Mouse (Mus musculus) heart, adult 8-10 months (tissue): ENCODE results near the gene Abcb9. TPM values are rescaled to one million over a fixed set of nuclear protein-coding genes. Genes with fewer than 3 reads are reported as not detected.

ENCODE experiments used
- DNase-seq: peaks from one replicate; pipeline ENCODE4 v3.0.0; 2022; ENCODE audit warnings: low spot score
- total RNA-seq, 4 experiments: library from RNA; stranded (reverse); gene quantifications; 2 replicates each; pipeline ENCODE4 v1.2.4; 2022

The Abcb9 gene
- total RNA-seq, 4 experiments from 2014 or later = 9.5 to 11.9 (median 11.1) TPM

DNA sequence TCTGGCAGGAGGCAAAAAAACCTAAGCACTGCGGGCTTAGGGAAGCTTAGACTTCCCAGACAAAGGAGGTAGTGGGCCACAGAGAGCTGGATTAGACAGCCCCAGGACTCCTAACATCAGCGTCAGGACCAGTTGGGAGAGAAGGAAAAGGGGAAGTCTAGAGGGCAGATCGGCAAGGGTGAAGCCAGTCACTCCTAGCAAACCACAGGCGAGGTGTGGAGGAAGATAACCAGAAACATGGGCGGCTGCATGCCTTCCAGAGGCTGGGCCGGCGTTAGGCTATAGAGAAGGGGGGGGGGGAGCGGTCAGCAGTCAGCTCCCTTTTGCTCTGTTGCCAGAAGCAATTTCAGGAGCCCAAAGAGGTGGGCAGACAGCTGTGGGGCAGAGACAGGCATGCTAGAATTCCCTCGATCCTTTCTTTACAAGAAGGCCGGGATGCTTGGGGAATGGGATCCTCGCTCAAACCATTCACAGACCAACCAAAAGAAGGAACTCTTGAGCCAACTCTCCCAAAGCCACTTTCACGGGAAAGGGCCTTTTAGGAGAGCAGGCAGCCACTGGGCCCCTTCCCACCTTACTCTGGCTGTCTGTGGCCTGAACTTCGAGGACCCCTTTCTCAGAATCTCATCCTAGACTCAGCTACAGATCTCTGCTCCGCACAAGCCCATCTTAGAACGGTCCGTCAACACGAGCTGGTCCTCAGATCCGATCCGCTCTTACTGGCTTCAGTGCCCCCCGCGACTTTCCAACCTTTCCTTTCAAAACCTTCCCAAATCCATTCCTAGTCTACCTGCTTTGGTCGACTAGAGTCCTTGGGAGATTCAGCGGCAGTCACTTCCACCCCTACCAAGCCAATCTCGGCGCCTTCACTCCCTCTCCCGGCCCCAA is 64.3 kb downstream of the Abcb9 start:
- no peak for DNase-seq

DNA sequence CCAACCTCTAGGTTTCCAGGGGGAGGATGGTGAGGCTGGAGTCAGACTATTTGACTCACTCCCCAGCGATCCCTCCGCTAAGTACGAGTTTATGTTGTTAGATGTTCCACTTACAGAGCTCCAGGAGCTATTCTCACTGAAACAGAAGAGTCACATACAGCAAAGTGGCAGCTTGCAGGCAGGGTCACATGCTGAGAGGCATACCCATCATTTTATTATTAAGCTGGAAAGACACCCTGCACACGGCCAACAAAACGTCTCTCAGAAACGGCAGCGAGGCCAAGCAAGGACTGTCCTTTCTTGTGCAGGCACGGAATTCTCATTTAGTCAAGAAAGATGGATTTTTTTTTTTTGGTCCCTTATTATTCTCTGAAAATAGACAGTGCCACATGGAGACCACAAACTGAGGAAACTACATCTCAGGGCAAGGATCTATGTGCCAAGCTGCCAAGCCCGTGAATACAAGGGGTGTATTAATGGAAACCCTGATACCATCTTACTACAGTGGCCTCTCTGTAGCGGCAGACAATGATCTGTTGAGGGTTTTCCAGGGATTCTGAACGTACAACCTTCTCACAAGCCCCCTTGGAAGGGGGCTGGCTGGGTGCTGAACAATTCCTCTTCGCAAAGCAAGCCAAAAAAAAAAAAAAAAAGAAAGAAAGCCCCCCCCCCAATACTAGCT is 65.1 kb downstream of the Abcb9 start:
- no peak for DNase-seq

DNA sequence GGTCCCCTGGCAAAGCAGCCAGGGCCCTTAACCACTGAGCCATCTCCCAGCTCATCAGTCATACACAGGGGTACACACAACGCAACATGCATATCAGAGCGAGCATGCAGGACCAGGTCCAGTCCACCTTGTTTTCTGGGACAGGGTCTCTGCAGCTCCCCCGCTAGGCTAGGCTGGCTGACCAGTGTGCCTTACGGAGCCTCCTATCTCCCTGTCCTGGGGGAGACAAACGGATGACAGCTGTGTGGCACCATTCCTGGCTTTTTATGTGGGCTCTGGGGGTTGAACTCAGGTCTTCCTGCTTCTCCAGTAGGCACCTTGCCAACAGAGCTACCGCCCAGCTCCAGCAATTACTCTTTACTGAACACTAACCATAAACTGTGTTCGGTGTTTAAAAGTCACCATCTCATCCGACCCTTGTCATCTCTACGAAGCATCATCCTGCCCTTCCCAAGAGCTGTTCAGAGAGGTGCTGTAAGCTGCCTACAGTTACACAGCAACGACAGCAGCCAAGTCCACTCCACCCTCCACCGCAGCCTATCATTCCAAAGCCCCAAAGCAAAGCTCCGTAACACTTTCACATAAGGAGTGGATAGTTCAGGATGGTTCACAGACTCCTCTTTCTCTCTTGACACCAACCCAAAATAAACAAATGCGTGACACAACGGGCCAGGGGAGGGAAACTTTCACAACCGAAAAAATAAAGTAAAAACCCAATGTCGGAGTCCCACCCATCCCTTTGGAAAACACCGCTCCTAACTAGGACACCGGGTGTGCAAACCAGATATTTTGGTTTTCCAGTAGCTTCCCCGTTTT is 66.2 kb downstream of the Abcb9 start:
- DNase-seq = no peak

DNA sequence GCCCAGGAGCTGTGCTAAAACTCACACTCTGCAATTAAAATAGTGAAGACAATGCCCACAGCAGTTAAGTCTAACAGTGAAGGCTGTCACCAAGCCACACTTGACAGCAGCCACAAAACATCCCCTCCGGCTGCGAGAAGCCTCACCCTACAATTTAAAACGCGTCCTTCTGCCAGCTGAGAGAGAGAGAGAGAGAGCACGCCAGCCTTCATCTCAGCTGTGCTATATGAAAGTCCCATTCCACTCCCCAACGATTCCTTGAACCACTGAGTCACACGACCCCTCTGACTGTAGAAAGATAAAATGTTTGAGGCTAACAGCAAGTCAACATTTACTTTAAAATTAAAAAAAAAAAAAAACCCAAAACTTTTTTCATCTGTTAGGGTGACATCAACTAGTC is 66.9 kb downstream of the Abcb9 start:
- no peak for DNase-seq

DNA sequence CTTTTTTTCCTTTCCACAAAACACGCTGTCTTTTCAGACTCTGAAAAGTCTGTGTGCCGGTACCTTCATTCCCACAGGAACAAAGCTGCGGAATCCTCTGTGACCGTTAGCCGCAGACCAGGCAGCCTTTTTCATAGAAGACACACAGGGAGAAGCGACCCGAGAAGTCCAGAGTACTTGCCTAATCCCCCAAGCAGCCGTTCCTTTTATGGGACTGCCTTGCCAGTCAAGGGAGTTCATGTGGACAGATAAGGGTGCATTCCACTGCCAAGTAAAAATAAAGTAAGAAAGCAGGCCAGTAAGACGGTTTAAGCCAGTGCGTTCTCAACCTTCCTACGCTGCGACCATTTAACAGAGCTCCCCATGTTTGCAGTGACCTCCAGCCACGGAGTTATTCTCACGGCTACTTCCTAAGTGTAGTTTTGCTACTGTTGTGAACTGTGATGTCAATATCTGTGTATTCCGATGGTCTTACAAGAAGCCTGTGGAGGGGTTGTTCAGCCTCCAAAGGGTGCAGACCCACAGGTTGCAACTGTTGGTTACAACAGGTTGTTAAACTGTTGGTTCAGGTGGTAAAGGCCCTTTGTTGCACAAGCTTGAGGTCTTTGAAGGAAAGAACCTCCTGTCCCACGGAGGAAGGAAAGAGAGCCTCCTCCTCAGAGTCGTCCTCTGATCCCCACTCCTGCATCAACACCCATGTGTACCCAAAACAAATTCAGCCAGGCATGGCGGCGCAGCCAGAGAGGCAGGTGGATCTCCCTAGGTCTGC is 67.7 kb downstream of the Abcb9 start:
- DNase-seq = no peak

DNA sequence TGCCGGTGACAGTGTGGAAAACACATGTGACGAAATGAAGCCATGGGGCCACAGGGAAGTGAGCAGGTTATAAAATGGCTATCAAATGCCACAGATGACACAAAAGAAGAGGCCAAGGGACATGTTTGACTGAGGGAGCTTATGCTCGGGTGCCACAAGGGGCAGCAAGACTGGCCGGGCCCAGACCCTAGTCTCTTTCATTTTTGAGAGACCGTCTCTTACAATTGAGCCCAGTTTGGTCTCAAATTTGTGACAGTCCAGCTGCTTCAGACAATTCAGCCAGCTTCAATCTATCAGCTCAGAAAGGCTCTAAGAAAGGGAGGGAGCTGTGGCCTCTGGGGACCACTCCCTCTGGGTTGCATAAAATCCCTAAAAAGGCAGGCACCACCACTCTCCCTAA is 69.0 kb downstream of the Abcb9 start:
- no peak for DNase-seq

DNA sequence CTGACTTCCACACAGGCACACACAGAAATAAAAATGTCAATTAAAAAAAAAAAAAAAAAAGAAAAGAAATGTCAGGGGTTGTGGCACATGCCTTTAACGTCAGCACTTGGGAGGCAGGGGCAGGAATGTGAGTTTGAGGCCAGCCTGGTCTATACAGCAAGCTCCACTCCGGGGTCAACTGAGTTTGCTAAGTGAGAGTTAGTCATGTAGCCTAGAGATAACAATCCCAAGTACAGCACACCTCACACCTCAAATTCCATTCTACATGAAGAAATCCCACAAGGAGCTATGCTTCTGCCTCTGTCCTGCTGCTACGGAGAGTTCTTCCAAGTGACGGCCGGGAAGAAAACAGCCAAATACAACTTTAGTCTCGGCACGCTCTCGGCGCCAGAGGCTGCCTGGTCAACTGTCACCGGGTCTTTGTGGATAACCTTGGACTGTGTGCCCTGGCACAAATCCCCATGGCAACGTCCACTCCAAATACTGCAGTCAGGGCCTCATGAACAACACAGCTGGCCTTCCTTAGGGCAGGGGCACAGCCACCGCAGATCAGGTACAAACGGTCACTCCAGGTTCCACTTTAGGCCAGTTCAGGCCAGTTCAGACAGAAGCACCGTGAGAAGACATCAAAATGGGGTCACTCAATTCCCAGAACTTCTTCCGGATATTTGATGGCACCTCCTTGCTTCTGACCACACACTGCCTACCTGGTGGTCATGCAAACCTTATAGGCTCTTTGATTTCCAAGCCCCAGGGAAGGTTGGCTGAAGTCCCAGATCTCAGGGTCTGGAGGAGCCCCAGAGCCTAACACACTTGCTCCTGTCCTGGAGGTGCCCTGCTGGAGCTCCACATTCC is 69.8 kb downstream of the Abcb9 start:
- no peak for DNase-seq

DNA sequence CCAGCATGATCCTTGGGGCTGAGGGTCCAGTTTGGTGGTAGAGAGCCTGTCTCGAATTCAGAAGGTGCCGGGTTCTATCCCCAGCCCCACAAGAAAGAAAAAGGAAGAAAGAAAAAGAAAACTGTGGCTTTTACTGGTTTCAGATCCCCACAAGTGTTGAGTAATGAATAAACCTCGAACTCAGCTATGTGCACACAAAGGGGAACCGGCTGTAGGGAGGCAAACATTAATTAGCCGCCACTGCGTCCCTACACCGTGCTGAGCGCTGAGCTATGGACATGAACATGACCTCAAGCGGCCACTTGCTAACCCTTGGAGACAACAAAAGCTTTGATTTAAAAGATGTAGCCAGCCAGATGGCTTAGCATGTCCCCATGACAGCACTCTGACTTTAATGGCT is 70.5 kb downstream of the Abcb9 start:
- no peak for DNase-seq

DNA sequence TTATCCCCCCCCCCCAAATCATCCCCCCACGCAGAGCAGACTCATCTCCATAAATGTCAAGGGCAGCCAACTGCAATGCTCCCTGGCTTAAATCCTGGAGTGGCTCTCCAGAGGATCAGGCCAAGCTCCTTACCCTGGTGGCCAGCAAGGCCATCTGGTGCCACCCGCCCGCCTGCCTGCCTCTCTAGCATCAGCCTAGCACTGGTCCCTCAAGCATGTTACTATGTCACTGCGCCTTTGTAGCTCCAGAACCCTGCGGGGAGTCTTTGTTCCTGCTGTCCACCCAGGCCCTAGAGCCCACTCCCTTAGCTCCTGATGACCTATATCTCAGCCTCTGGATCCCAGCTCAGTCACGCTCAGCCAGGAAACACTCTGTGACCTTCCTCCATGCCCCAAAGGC is 70.9 kb downstream of the Abcb9 start:
- DNase-seq = no peak

DNA sequence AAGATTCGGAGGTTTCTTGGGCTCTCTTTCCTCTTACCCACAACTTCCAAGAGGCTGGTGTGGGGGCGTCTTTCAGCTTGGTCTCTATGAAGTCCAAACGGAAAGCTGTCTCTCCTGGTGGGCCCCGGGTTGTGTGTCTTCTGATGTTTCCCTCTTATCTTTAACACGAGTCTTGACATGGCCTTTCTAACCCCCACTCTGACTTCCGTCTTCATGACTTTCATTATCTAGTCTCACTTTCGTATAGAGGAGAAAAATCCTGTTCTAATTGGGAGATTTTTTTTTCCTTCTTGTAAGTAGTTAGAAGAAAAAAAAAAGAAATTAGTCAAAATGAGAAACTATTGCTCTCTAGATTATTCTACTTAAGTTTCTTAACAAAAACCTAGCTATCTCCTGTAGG is 73.2 kb downstream of the Abcb9 start:
- DNase-seq = no peak

DNA sequence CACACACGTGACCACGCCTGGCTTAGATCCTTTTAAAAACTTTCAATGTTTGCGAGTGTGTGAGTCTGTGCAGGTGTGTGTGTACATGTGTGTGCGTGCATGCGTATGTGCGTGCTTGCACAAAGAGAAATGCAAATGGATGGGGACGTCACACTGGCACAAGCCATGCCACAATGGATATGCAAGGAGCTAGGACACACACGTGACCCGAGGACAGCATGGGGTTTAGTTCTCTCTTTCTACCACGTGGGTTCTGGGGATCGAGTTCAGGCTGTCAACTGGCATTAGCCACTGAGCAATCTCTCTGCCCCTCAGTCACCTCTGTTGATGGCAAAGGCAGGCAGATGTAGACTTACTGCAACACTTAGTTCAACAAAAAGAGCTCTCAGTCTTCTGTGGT is 73.9 kb downstream of the Abcb9 start:
- DNase-seq = no peak

DNA sequence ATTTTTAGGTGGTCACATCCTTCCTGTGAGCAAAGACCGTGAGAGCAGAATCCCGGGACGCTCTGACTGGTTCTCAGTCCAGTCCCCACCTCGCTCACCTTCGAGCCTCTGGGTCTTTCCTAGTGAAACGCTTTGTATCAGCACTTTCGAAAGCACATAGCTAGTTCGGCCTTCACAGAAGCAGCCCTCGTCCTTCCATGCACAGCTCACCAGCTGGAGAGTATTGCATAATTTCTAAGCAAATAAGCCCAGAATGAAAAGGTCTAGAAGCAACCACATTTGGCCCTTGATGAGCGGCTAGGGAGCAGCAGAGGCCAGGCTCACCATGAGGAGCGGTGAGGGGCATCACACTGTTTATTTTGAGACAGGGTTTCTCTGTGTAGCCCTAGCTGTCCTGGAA is 74.5 kb downstream of the Abcb9 start:
- no peak for DNase-seq

DNA sequence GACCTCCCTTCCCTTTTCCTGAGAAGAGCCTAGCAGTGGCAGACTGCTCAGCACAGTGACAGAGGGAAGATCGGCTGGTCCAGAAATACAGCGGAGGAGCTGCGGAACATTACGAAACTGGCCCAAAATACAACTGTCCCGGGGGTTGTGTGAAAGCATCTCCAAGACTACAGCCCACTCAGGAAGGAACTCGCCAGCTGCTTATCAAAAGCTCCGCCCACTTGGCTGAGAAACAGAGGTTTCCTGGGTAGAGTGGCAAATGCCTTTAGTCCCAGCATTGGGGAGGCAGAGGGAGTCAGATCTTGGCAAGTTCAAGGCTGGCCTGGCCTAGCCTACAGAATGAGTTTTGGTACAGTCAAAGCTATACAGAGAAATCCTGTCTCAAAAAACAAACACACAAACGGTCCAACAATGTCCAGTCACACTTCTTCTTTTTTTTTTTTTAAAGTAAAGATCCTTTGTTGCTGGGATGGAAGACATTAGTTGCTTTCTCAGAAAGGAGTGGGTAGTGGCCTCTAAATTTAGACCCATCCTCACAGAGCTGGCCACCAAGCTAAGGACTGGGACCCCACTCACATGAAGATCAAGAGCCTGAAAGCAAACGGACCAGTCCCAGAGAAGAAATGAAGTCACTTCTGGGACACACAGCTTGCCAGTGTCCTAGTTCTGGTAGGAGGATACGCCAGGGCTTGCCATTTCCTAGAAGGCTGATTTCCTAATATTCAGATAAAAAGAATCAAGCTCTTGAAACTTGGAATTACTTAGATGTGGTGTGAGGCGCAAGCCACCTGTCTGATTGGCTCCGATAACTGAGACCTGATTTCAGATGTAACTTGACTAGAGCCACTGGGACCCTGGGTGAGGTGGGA is 76.0 kb downstream of the Abcb9 start:
- peak; percentile 86 for DNase-seq

DNA sequence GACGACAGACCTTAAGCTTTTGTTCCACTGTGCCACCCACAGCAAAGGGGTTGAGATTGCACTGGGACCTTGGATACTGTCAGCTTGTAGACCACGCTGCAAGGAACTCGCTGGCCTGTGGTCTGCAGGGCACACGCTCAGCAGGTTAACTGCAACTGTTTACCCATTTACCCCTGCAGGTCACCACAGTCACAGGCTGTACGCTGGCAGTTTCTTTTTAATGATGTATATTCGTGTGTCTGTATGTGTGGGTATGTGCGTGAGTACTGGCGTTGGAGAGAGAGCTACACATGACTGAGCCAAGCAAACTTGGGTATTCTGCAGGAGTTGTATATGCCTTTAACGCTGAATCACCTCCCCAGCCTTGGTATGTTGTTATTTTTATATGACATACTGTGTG is 76.9 kb downstream of the Abcb9 start:
- no peak for DNase-seq

DNA sequence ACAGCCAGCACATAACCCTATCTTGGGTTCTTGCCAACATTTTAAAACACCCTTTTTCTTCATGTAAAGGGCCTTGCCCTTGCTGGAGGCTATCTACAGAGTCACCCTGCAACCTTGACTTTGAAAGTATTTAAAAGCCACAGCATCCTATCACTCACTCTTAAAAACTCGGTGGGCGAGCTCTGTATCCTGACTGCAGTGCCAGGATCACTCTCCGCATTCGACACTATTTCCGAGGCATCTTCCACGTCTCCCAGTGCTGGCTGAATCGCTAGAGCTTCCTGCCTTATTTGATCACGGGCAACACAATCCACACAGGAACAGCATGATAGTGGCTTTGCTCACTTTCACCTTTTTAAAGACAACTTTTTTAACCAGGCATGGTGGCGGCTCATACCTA is 77.7 kb downstream of the Abcb9 start:
- no peak for DNase-seq

DNA sequence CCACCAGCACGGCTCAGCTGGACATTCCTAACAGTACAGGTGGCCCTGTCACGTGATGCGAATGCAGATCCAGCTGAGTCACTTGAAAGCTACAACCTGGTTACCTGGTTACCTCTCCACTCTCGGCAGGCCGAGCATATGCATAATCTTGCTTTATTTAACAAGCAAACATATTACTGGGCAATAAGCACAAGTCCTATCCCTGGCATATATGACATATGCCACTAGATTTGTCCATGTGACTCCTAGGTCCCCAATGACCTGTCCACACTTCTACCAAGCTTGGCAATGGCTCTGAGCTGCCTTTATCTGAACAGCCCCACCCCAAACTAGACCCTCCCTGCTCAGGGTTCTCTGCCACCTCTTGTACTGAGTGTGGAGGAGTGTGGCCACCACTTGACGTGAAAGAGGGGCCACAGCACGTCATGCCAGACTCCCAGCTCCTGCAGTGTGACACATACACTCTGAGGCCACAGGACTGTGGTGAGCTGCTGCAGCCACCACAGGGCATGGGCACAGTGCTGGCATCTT is 79.2 kb downstream of the Abcb9 start:
- no peak for DNase-seq

DNA sequence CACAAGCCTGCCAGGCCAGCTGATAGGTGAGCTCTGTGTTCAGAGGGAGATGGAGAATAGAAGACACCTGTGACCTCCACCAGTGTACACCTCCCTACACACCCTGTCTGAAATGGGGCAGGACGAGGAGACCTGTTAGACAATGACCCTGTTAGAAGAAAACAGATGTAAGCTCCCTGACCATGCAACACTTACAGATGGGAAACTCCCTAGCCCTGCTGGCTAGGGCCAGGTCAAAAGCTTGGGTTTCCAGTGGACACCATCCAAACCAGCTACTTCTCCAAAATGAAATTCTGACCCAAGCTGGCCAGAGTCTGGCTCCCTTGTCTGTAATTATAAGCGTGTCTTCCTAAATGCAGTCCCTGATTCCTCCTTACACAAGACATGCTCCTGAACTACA is 79.9 kb downstream of the Abcb9 start:
- DNase-seq = no peak

DNA sequence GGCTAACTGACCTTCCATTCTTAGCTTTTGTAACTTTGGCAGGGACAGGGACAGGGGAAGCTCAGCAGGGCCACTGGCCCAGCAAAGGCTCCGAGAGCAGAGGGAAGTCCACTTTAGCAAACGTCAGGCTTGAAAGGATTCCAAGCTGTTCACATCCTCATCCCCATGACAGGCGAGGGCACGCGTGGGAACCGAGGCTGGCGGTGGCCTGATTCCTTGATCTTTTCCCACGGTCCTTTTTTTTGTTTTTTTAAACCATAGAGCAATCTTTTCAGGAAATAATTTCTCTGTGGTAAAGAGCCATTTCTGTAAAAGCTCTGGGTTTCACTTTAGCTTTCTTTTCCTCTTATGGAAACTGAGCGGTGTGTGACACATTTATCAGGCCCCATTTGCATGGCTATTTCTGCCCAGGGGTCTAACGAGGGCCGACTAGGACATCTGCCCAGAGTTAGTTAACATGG is 80.8 kb downstream of the Abcb9 start:
- DNase-seq = peak; percentile 83

DNA sequence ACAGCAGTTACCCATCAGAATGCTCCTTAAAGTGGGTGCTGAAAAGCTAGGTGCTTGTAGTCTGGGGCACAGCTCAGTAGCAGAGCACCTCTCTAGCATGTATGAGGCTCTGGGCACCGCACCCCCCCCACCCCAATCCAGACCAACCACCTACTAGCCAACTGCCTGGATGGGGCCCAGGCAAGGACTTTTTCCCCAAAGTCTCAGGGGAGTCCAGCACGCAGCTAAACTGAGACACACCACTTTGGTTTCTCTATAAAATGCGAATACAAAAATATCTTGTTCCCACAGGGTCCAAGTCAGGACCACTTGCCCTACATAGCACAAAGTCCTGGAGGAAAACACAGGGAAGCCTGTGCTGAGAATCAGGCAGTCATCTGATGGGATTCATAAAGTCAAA is 81.4 kb downstream of the Abcb9 start:
- no peak for DNase-seq
